ENCODE assay signal across 16 mouse cellular contexts in the genomic region with DNA sequence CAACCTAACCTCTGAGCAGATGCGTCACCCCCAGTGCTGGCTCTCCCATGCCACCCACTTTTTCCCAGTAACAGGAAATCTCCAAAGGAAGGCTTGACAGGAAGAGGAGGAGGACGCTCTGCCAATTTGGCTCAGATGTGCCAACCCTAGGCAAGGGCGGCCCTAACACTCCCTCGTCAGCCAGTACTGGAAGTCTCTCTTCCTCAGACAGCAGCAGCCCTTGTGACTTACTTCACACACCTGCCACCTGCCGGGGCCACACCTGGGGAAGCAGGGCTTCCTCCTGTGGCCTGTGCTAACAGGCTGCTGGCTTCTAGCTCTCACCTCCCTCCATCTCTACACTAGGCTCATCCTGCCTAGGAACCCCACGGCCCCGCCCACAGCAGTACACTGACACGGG. TPM values are rescaled to one million over a fixed set of nuclear protein-coding genes. Genes with fewer than 3 reads are reported as not detected.
DNase-seq lines count a peak whose midpoint lies in the region; ATAC-seq and TF ChIP-seq lines count a peak whose summit lies in the region.
"Had no signal": no experiment of that assay in that cellular context is flagged by ENCODE, and none has a peak within 500 bp of the region (broad histone marks: within the 10 kb centered on the region; RNA-seq: fewer than 3 reads in every experiment).

No protein-coding gene starts in this region.

- ATAC-seq in heart, embryonic 16.5 days (replicated peaks; ENCODE audit: extremely low read depth, insufficient read depth, low FRiP score) = no peak
- ATAC-seq in heart, embryonic 11.5 days (replicated peaks; ENCODE audit: insufficient number of reproducible peaks, low FRiP score, low TSS enrichment) = no peak
- ATAC-seq in neural tube, embryonic 13.5 days (ENCODE audit: low read depth) = no peak
- ATAC-seq in liver, embryonic 14.5 days (ENCODE audit: insufficient read depth) = peak; percentile 44; the same call in 1 of the 2 replicates
- ATAC-seq: forebrain, embryonic 14.5 days had no signal

- no peak overlapping the region for H3K4me3 ChIP-seq in heart, embryonic 16.5 days (ENCODE audit: low read length)
- H3K4me3 ChIP-seq in heart, embryonic 11.5 days (ENCODE audit: low read depth, low read length) = no peak overlapping the region
- no peak overlapping the region for H3K4me3 ChIP-seq in neural tube, embryonic 13.5 days
- no peak overlapping the region for H3K4me3 ChIP-seq in liver, embryonic 14.5 days (ENCODE audit: insufficient read depth in 1 of 2, low read depth in 2 of 2, low read length in 2 of 2)
- H3K4me3 ChIP-seq: limb, embryonic 12.5 days; midbrain, embryonic 10.5 days had no signal

- no peak overlapping the region for H3K4me2 ChIP-seq in heart, embryonic 16.5 days (ENCODE audit: low read depth, low read length)
- H3K4me2 ChIP-seq in heart, embryonic 11.5 days = no peak overlapping the region
- no peak overlapping the region for H3K4me2 ChIP-seq in neural tube, embryonic 13.5 days
- no peak overlapping the region for H3K4me2 ChIP-seq in liver, embryonic 14.5 days (ENCODE audit: low read depth)
- H3K4me2 ChIP-seq: limb, embryonic 12.5 days had no signal

- peaks cover 58% of the 10 kb centered on the region for H3K4me1 ChIP-seq in heart, embryonic 16.5 days (ENCODE audit: control insufficient read depth, insufficient read depth, low read length)
- H3K4me1 ChIP-seq in heart, embryonic 11.5 days (ENCODE audit: control insufficient read depth, insufficient read depth, low read length) = peaks cover 77% of the 10 kb centered on the region
- H3K4me1 ChIP-seq in neural tube, embryonic 13.5 days (replicated peaks) = peaks cover 58% of the 10 kb centered on the region
- peaks cover 0 to 27% of the 10 kb centered on the region in 2 experiments; a peak in 3 of 4 replicates for H3K4me1 ChIP-seq in liver, embryonic 14.5 days (replicated peaks; ENCODE audit: control insufficient read depth in 2 of 2, insufficient read depth in 2 of 2, low read length in 1 of 2)

- no peaks in the 10 kb centered on the region for H3K9me3 ChIP-seq in heart, embryonic 16.5 days (replicated peaks; ENCODE audit: control insufficient read depth, low read length)
- no peaks in the 10 kb centered on the region for H3K9me3 ChIP-seq in heart, embryonic 11.5 days (replicated peaks; ENCODE audit: control insufficient read depth, low read length)
- no peaks in the 10 kb centered on the region for H3K9me3 ChIP-seq in neural tube, embryonic 13.5 days
- no peaks in the 10 kb centered on the region for H3K9me3 ChIP-seq in liver, embryonic 14.5 days (ENCODE audit: control insufficient read depth, low read length)
- H3K9me3 ChIP-seq: limb, embryonic 12.5 days; midbrain, embryonic 10.5 days had no signal

- no peak overlapping the region for H3K9ac ChIP-seq in heart, embryonic 16.5 days (ENCODE audit: low read length)
- H3K9ac ChIP-seq in heart, embryonic 11.5 days (ENCODE audit: low read depth, low read length) = no peak overlapping the region
- no peak overlapping the region for H3K9ac ChIP-seq in neural tube, embryonic 13.5 days
- no peak overlapping the region for H3K9ac ChIP-seq in liver, embryonic 14.5 days (replicated peaks)
- H3K9ac ChIP-seq: limb, embryonic 12.5 days had no signal

- H3K27ac ChIP-seq in heart, embryonic 16.5 days (ENCODE audit: low read length) = peak overlapping the region; percentile 8
- H3K27ac ChIP-seq in heart, embryonic 11.5 days (ENCODE audit: low read depth, low read length) = no peak overlapping the region
- H3K27ac ChIP-seq in neural tube, embryonic 13.5 days (replicated peaks) = peak overlapping the region; percentile 42; the same call in 1 of the 2 replicates
- no peak overlapping the region for H3K27ac ChIP-seq in liver, embryonic 14.5 days
- H3K27ac ChIP-seq: limb, embryonic 12.5 days had no signal

- TF ChIP-seq EP300 in liver, embryonic 14.5 days (IDR thresholded peaks at IDR 0.05; ENCODE audit: low read depth) = no peak

- no peak for TF ChIP-seq CTCF in liver, embryonic 14.5 days (IDR thresholded peaks at IDR 0.05; ENCODE audit: low read depth)

- no peak for DNase-seq in neural tube, embryonic 10.5 days (ENCODE audit: extremely low spot score, low spot score)
- DNase-seq in liver, embryonic 14.5 days (ENCODE audit: low read depth in 3 of 3, low spot score in 3 of 3) = no peak
- DNase-seq in spleen, postnatal 4 days (ENCODE audit: low spot score in 2 of 2) = no peak
- DNase-seq in left cerebral cortex, adult 18-20 months (ENCODE audit: low spot score in 2 of 2) = no peak
- DNase-seq: adrenal gland, postnatal 36 days; cerebellum, adult 18-20 months; embryo, embryonic 11 days; gastrocnemius, postnatal 14 days; heart, postnatal 36 days; thymus, postnatal 36 days had no signal

- no peaks in the 10 kb centered on the region for H3K36me3 ChIP-seq in heart, embryonic 16.5 days (ENCODE audit: control insufficient read depth, insufficient read depth)
- H3K36me3 ChIP-seq in heart, embryonic 11.5 days (ENCODE audit: control insufficient read depth, insufficient read depth, low read length) = no peaks in the 10 kb centered on the region
- no peaks in the 10 kb centered on the region for H3K36me3 ChIP-seq in neural tube, embryonic 13.5 days
- no peaks in the 10 kb centered on the region for H3K36me3 ChIP-seq in liver, embryonic 14.5 days (replicated peaks; ENCODE audit: control insufficient read depth, insufficient read depth, low read depth)
- H3K36me3 ChIP-seq: limb, embryonic 12.5 days; midbrain, embryonic 10.5 days had no signal

- no peaks in the 10 kb centered on the region for H3K27me3 ChIP-seq in heart, embryonic 16.5 days (ENCODE audit: control insufficient read depth, insufficient read depth, low read length)
- H3K27me3 ChIP-seq in heart, embryonic 11.5 days (ENCODE audit: control insufficient read depth, insufficient read depth, low read length) = no peaks in the 10 kb centered on the region
- H3K27me3 ChIP-seq in neural tube, embryonic 13.5 days = no peaks in the 10 kb centered on the region; the same call in none of the 2 replicates
- no peaks in the 10 kb centered on the region for H3K27me3 ChIP-seq in liver, embryonic 14.5 days (ENCODE audit: control insufficient read depth, insufficient read depth, low read length)

- WGBS in heart, embryonic 16.5 days = 69% methylated on average over 8 of the region's 8 CpGs
- 64% methylated on average over 8 of the region's 8 CpGs for WGBS in heart, embryonic 11.5 days (ENCODE audit: insufficient replicate concordance)
- 71% methylated on average over 8 of the region's 8 CpGs for WGBS in neural tube, embryonic 13.5 days
- WGBS in liver, embryonic 14.5 days (ENCODE audit: insufficient replicate concordance) = 74% methylated on average over 8 of the region's 8 CpGs

RNA-seq across cellular contexts. Expression of gene Shb, which starts 31.9 kb away (rescaled TPM):
- 7.6 and 9.2 TPM in 2 replicates for polyA plus RNA-seq in heart, embryonic 16.5 days (2015; fragmentation: Nextera tagmentation; extraction: Ambion mirVana)
- 9.2 and 11.1 TPM in 2 replicates for polyA plus RNA-seq in heart, embryonic 11.5 days (2014; fragmentation: Nextera tagmentation; extraction: Ambion mirVana)
- 4.0 and 4.2 TPM in 2 replicates for polyA plus RNA-seq in neural tube, embryonic 13.5 days (2015; fragmentation: Nextera tagmentation; extraction: Ambion mirVana)
- 6.7 and 8.8 TPM in 2 replicates for polyA plus RNA-seq in liver, embryonic 14.5 days (2012; rRNA removed)
- polyA plus RNA-seq in liver, embryonic 14.5 days (2014; fragmentation: Nextera tagmentation; extraction: Ambion mirVana) = 5.0 and 6.6 TPM in 2 replicates
- 10 to 100 TPM in 1 of 2 experiments, 1 to 10 TPM in 1; 8.3 to 12.9 TPM for total RNA-seq in left cerebral cortex, adult 18-20 months (2021)

Comparison
In these comparisons a context has a peak if more than half of its experiments do, and no peak if none do; other contexts are left out.
1. H3K27ac ChIP-seq: peak in heart, embryonic 16.5 days (single experiment) and neural tube, embryonic 13.5 days (single experiment); none in heart, embryonic 11.5 days (single experiment) and liver, embryonic 14.5 days (single experiment).